Mouse (Mus musculus): Measurements from ENCODE around the gene Irx4.

DNA sequence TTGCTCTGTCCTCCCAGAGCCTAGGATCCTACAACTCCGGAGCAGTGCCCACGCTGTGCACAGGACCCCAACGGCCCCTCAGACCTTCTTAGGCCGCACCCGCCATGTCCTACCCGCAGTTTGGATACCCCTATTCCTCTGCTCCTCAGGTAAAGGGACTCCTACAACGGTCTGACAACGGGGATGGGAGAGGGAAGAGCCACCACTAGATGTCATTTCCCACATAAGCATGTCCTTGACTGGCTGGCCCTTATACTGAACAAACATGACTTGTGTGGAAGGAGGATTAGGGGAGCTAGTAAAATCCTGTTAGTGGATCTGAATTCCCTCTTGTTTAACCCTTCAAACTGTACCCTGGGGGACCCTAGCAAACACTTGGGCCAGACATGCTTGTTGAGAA, 4.6 kb downstream of the Irx4 start:
- no peak for TF ChIP-seq POLR2A (IDR thresholded peaks at IDR 0.05; ENCODE audit: low read depth, low read length)
- no peak for TF ChIP-seq CTCF (conservative IDR thresholded peaks at IDR 0.05; ENCODE audit: insufficient read depth, insufficient read length, low read depth, low read length)

All from kidney, adult 2 months (tissue).